Mouse (Mus musculus): Measurements from ENCODE around the gene L1td1.

DNA sequence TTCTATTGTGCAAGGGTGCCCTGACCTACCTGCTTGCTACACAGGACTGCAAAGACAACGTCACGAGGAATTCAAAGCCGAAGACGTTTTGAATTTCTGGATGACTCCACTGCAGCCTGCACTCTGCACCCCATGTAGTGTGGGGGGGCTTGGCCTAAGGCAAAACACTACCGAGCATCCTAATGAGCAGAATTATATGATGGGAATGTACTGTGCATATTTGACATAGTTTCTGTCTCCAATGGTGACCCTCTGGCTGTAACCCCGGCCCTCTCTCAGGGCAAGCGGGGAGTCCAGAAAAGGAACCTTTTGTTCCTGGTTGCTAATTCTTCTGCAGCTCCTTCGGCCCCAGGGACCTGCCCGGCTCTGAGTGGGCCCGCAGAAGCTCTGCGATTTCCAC lies 29.6 kb downstream of the L1td1 start:
- TF ChIP-seq POLR2A (IDR thresholded peaks at IDR 0.05; ENCODE audit: control insufficient read depth, extremely low read depth, insufficient read depth, low read length, poor library complexity): no peak
- no peak for TF ChIP-seq CTCF (IDR thresholded peaks at IDR 0.05; ENCODE audit: borderline replicate concordance, control insufficient read depth, extremely low read depth, insufficient read depth, low read length, poor library complexity)
